Mouse (Mus musculus): Measurements from ENCODE around the gene B3galt5.

B3galt5 gene

GRCm38 (mm10) chr16:96235366-96235970 is at the start of gene B3galt5:
Gene B3galt5, plus strand, starts transcription at chr16:96235801.
- DNase-seq (ENCODE audit: low spot score in 2 of 2) = no peak

GRCm38 (mm10) chr16:96187619-96188018 is 48.0 kb upstream of the B3galt5 start:
- no peak for DNase-seq (ENCODE audit: low spot score in 2 of 2)

GRCm38 (mm10) chr16:96191531-96192506 is 43.8 kb upstream of the B3galt5 start, which contains the start of gene Lca5l:
Gene Lca5l, minus strand, starts transcription at chr16:96192271.
- peak; percentile 99 for DNase-seq (ENCODE audit: low spot score in 2 of 2)

- DNase-seq (ENCODE audit: low spot score in 2 of 2) = peak; percentile 83 to 84
Measured at GRCm38 (mm10) chr16:96199913-96200701, 35.5 kb upstream of the B3galt5 start, which contains the start of gene Sh3bgr. Gene Sh3bgr, plus strand, starts transcription at chr16:96200450.

- DNase-seq (ENCODE audit: low spot score in 2 of 2) = no peak
Measured at GRCm38 (mm10) chr16:96200702-96201028, 34.9 kb upstream of the B3galt5 start.

GRCm38 (mm10) chr16:96201485-96202232 is 33.9 kb upstream of the B3galt5 start:
- DNase-seq (ENCODE audit: low spot score in 2 of 2) = no peak

GRCm38 (mm10) chr16:96209789-96210188 is 25.8 kb upstream of the B3galt5 start:
- peak in 1 of 2 experiments; percentile 24 for DNase-seq (ENCODE audit: low spot score in 2 of 2)

- DNase-seq (ENCODE audit: low spot score in 2 of 2) = no peak
Measured at GRCm38 (mm10) chr16:96210856-96211255, 24.7 kb upstream of the B3galt5 start.

GRCm38 (mm10) chr16:96213027-96213426 is 22.6 kb upstream of the B3galt5 start:
- peak; percentile 64 to 73 for DNase-seq (ENCODE audit: low spot score in 2 of 2)

- DNase-seq (ENCODE audit: low spot score in 2 of 2) = peak; percentile 63 to 79
Measured at GRCm38 (mm10) chr16:96221491-96221890, 14.1 kb upstream of the B3galt5 start.

GRCm38 (mm10) chr16:96221959-96222358 is 13.6 kb upstream of the B3galt5 start:
- DNase-seq (ENCODE audit: low spot score in 2 of 2) = no peak

- DNase-seq (ENCODE audit: low spot score in 2 of 2) = no peak
Measured at GRCm38 (mm10) chr16:96222452-96222851, 13.1 kb upstream of the B3galt5 start.

- DNase-seq (ENCODE audit: low spot score in 2 of 2) = no peak
Measured at GRCm38 (mm10) chr16:96228438-96228837, 7.2 kb upstream of the B3galt5 start.

- DNase-seq (ENCODE audit: low spot score in 2 of 2) = peak; percentile 46 to 59
Measured at GRCm38 (mm10) chr16:96229044-96229555, 6.5 kb upstream of the B3galt5 start.

- DNase-seq (ENCODE audit: low spot score in 2 of 2) = peak; percentile 42 to 58
Measured at GRCm38 (mm10) chr16:96230411-96230810, 5.2 kb upstream of the B3galt5 start.

- no peak for DNase-seq (ENCODE audit: low spot score in 2 of 2)
Measured at GRCm38 (mm10) chr16:96231251-96231650, 4.3 kb upstream of the B3galt5 start.

- no peak for DNase-seq (ENCODE audit: low spot score in 2 of 2)
Measured at GRCm38 (mm10) chr16:96231974-96232373, 3.6 kb upstream of the B3galt5 start.

GRCm38 (mm10) chr16:96233996-96234395 is 1.6 kb upstream of the B3galt5 start:
- DNase-seq (ENCODE audit: low spot score in 2 of 2) = no peak

- no peak for DNase-seq (ENCODE audit: low spot score in 2 of 2)
Measured at GRCm38 (mm10) chr16:96244496-96244895, 8.9 kb downstream of the B3galt5 start.

GRCm38 (mm10) chr16:96249635-96250034 is 14.0 kb downstream of the B3galt5 start:
- no peak for DNase-seq (ENCODE audit: low spot score in 2 of 2)

- peak; percentile 19 to 24 for DNase-seq (ENCODE audit: low spot score in 2 of 2)
Measured at GRCm38 (mm10) chr16:96252146-96252545, 16.5 kb downstream of the B3galt5 start.

Measured in heart, adult 9 months (tissue).